Mouse (Mus musculus) brain, adult 2 months (tissue): Measurements from ENCODE around the gene Ap2a2.
"Not testable (repeated sequence)": the region's sequence is repeated elsewhere in the genome, so short reads cannot be mapped to it uniquely, and the experiment has no call there.

Source experiments
- DNase-seq: peaks from one replicate; pipeline ENCODE4 v3.0.0; 2011; ENCODE audit warnings: low read depth, low spot score

The Ap2a2 gene

DNA sequence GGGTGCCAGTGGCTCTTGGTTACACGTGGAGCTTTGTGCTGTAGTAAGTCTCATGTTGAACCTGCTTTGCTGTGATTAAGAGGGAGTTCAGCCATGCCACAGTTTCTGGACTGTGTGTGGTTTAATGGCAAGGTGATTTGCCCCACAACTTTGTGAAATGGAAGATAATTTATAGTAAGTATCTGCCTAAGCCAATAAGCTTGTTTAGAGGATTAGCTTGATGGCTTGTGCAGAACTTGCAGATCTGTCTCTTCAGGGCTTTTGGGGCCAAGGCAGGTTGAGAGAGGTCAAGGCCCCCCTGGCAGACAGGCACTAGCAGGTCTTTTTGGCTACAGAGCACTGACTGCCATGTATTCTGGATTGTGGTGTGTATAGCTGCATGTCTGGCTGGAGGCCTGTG, 35.0 kb downstream of the Ap2a2 start:
- no peak for DNase-seq

DNA sequence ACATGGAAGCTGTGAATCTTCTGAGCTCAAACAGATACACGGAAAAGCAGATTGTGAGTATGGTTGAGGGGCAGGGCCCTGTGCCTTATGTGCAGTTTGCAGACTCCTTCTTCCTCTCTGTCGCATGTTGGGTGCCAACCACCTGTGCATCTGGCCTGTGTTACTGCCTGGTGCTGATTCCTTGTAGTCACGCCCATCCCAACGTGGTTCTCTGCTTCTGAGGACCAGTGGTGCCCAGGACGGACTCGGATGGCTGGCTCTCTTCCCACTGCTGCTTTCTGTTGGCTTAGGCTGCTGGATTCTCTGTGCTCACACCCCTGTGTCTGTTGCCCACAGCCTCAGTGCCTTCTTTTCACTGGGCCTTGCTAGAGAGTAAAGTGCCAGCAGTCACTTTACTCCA, 35.6 kb downstream of the Ap2a2 start:
- DNase-seq: peak; percentile 39

DNA sequence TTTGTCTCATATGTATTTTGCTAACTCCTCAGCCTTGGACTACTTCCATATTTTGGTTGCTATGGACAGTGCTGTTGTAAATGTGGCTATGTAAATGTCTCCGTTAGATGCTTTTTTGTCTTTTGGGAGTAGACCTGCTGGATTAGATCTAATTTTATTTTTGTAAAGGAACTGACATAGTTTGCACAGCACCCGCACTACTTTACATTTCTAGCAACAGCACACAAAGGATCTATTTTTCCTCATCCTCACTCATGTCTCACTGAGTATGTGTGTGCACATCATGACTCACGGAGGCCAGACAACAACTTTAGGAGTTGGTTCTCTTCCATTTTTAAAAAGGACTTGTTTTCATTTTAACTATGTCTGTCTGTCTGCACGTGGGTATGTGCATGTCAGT, 45.7 kb downstream of the Ap2a2 start:
- peak; percentile 77 for DNase-seq

DNA sequence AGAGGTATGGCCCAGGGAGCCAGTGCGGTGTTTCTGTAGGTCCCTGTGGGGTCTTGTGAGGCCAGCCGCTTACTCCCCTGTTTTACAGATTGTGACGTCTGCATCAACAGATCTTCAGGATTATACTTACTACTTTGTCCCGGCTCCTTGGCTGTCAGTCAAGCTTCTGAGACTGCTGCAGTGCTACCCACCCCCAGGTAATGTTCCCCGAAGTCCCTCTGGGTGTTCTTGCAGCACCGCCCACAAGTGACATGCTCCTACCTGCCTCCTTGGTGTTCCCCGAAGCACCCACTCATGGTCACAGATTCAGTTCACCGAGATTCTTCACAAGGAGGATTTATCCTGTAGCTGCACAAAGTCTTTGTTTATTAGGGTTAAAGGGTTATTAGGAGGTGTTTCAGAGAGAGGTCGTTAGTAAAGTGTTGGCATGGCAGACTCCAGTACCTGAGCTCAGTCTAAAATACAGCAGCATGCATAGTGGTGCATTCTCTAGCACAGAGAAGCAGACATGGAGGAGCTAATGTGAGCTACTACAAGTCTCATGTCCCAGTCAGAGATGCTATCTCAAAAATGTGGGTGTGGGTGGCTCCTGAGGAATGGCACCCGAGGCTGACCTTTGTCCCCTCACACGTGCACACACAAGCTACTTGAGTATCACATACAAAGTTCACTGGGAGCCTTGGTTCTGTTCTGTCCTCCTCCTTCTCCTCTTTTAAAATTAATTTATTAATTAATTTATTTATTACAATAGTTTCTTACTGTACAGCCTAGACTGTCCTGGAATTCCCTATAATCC, 47.9 kb downstream of the Ap2a2 start:
- DNase-seq: peak; percentile 71

DNA sequence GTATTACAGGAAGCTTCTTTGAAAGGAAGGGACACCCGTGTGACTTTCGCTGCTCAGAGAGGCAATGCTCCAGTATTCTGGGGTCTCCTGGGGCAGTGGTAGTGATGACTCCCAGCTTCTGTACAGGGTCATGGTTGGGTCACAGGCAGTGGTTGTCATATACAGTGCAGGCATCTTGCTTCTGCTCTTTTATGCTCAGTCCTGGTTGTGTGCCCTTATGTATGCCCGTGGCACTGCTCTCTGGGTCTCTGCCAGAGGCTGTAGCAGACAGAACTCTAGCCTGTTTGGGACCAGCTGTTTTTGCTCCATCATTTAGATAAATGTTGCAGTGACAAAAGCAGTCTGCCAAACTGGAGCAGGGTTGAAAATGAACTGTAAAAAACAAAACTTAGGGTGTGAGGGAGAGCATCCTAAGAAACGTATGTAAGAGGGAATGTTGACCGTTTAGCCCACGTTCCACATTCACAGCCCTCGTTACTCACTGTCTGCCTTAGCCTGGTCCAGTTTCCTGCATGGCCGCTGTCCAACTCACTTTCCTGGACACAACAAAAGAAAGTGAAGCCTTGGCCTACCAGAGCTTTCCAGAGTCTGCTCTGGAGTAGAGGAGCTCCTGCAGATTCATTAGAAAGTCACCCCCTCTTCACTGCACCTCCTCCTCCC, 49.9 kb downstream of the Ap2a2 start:
- peak; percentile 52 for DNase-seq

DNA sequence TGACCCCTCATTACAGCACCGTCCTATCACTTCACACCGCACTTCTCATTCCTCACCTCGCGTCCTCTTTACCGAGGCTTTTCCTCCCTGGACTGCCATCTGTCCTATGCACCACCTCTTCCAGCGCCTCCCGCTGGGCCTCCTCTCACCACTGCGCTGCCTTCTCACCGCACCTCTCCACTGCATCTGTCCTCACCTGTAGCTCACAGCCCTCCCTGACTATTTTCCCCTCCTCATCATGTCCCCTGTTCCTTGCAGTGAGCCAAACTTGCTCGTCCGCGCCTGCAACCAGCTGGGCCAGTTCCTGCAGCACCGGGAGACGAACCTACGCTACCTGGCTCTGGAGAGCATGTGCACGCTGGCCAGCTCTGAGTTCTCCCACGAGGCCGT, 50.4 kb downstream of the Ap2a2 start:
- DNase-seq: peak; percentile 54

DNA sequence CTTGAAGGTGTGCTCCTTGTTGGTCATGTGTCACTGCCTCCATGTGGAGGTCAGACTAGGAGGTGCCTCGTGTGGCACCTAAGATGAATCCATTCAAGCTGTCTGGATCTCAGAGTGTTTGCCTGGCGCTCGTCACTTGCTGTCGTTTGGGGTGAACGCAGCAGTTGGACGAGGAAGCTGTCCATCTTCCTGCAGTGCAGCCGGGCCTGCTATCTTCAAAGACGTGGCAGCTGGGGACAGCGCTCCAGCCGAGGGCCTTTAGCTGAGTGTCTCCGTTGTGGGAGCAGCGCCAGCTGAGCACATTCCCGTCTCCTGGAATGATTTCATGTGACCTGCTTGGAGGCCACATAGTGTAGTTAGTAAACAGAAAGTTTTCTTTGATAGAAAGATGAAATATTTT, 50.8 kb downstream of the Ap2a2 start:
- peak; percentile 48 for DNase-seq

DNA sequence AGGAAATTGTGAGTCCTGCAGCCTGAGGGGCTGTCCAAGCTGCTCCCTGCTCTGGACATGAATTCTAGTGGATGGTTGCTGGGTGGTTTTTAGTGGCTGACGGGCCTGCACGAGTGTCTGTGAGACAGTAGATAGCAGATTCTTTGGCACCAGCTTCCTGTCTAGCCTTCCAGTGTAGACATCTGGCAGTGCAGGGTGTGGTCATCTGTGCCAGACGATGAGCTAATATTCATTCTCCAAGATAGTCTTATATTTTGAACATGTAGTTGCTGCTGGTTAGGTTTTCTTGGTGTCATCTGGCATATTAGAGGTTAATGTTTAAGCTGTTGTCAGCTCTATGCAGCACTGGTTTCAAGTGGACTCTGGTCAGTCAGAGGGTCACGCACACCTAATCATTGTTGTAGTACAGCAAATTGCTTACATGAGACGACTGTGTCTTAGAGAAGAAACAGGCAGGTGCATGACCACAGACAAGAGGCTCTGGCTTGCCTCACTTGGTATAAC, 52.4 kb downstream of the Ap2a2 start:
- no peak for DNase-seq

DNA sequence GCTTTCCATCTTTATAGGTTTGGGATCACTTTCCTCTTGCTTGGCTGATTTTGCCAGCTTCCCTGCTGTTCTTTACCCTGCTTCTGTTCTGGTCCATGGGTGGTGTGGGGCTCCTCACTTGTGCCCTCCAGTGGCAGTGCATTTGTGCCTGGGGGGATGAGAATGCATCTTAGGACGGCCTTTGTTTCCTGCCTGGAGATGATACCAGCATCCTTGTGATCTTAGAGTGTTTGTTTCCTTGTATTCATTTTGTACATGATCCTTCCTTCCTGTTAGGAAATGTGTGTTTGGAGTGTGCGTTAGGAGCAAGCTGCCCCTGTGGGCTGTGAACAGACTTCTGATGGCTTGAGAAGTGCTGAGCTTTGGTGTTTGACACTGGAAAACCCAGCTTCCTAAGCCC, 62.2 kb downstream of the Ap2a2 start:
- no peak for DNase-seq

DNA sequence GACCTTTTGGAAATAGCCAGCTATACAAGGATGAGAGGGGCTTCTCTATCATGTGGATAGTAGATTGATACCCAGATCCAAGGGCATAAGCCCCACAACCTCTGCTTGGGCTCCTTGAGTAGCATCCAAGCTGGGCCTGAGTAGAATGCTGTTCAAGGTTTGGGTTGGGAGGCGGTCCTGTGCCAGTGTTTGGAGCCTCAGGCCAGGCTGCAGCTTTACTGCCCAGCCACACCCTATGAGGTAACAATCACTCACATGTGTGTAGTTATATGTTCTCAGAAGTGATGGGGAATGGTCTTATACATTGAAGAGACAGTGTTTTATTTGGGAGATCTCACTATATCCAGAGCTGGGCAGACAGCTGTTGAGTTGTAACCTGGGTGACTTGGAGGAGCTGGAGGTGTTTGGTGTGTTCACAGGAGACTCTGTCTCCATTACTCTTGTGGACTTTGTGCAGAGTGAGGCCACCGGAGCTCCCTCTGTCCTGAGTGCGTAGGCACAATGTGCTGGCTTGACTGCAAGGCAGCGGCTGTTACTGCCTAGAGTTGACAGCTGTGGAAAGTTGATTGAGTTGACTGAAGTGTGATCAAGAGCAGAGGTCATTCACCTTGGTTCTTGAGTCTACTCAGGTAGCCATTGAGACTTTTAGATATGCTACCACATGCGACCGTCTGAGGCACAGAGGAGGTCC, 63.3 kb downstream of the Ap2a2 start:
- DNase-seq: no peak

DNA sequence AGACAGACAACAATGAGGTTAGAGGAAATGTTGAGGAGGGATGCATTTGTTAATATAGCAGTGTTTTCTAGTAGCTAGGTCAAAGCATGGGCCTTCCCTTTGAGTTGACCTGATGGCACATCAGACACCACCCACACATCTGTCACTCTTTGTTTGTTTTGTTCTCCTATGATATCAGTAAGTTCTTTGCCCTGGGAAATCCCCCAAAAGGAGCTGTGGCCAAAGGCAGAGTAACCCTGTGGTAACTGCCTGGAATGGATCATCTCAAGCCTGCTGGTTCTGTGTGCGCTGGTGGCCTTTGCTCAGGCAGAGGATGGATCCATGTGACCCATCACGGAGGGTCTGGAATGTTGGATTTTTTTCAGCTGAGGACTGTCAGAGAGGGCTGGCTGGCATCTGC, 66.0 kb downstream of the Ap2a2 start:
- DNase-seq: no peak

DNA sequence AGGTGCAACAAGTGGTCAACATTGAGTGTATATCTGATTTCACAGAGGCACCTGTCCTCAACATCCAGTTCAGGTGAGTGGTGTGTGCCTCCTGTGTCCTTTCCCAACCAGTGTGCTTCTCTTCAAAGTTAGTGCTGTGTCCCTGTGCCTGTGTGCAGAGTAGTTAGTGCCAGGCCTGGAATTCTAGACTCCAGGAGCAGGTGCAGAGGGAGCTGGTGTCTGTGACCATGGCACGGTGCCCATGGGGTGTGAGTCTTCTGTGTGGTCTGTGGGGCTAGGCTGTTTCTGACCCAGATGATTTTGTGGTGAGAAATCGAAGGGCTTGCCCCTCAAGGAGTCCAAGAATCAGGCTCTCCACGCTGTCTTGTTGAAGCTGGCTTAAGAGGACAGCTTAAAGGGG, 67.3 kb downstream of the Ap2a2 start:
- no peak for DNase-seq

DNA sequence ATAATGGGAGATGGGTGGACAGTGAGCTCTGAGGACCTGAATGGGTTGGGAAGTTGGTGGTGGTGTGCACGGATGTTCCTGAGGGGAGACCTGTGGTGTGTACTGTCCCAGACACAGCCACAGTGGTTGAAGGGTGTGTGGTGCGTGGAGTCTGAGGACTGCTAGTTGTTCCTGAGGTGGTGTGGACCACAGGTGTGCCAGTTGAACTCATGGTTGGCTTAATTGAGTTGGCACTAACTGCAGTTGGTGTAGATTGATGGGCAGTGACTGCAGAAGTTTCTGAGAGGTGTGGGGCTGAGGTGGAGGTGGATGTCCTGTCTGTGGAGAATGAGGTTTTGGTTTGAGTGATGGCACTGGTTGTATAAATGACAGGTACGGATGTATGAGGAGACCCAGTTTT, 76.1 kb downstream of the Ap2a2 start:
- DNase-seq: not testable (repeated sequence)

DNA sequence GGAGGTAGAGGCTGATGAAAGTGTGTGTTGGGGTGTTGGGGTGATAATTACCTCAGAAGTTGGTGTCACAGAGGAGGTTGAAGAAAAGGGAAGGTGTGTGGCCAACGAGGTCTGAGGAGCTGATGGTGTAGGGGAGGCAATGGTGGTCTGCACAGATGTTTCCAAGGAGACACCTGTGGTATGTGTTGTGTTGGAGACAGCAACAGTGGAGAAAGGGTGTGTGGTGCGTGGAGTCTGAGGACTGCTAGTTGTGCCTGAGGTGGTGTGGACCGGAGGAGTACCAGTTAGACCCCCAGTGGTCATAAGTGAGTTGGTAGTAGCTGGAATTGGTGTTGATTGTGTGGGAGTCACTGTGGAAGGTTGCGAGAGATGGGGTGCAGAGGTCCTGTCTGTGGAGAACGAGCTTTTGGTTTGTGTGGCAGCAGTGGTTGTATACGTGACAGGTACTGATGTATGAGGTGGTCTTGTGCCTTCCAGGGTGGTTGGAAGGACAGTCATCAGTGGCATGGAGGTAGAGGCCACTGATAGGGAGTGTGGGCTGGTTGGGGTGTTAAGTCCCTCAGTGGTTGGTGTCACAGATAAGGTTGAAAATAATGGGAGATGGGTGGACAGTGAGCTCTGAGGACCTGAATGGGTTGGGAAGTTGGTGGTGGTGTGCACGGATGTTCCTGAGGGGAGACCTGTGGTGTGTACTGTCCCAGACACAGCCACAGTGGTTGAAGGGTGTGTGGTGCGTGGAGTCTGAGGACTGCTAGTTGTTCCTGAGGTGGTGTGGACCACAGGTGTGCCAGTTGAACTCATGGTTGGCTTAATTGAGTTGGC, 76.8 kb downstream of the Ap2a2 start:
- DNase-seq: not testable (repeated sequence)

DNA sequence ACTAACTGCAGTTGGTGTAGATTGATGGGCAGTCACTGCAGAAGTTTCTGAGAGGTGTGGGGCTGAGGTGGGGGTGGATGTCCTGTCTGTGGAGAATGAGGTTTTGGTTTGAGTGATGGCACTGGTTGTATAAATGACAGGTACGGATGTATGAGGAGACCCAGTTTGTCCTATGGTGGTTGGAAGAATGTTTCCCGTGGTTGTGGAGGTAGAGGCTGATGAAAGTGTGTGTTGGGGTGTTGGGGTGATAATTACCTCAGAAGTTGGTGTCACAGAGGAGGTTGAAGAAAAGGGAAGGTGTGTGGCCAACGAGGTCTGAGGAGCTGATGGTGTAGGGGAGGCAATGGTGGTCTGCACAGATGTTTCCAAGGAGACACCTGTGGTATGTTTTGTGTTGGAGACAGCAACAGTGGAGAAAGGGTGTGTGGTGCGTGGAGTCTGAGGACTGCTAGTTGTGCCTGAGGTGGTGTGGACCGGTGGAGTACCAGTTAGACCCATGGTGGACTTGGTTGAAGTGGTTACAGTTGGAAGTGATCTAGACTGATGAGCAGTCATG, 77.4 kb downstream of the Ap2a2 start:
- not testable (repeated sequence) for DNase-seq

DNA sequence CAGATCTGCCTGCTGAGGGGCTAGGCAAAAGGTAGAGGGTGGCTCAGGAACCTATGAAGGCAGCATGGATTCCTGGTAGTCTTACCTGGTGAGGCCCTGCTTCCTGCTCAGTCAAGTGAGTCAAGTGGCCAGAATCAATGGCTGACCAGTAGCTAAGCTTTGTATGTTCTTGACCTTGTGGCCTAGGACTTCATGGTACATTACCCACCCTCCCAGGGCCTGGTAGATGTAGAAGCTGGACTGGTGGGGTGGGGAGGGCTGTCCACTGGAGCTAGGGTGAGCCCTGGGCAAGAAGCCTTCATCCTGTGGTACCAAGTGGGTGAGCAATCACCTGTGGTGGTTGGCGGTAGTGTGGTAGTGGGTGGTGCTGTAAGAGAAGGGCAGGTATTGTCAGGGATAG, 80.4 kb downstream of the Ap2a2 start:
- DNase-seq: no peak

DNA sequence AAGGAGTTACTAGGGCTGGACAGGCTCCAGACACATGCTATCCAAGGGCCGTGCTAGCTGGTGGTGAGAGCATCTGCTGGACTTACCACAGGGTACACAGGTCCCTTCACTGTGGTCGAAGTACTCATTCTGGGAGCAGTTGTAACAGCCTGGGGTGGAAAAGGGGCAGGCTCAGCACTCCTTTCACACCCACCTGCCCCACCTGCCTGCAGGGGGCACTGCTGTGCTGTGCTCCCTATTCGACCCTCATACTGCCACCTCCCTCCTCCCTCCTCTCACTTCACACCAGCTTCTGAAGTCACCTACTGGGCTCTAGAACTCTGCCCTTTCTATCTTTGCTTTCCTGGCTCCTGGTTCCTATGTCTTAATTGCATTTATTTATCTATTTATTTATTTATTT, 81.2 kb downstream of the Ap2a2 start:
- peak; percentile 36 for DNase-seq

DNA sequence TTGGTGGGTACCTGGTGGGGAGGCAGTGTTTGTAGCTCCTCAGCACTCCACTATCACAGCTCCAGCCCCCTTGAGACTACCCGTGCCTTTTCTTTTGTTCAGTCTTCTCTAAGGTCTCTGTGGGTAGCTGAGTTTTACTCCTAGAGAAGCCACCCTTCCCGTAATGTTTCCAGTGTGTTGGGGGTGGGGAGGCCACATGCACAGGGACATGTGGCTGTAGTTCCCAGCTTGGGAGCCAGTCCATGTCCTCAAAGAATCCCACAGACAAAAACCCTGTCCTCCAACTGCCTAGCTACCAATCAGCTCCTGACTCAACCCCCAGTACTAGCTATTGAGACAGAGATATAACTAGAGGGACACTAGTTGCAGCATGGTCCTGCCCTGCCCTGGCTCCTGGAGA, 85.1 kb downstream of the Ap2a2 start:
- DNase-seq: no peak

DNA sequence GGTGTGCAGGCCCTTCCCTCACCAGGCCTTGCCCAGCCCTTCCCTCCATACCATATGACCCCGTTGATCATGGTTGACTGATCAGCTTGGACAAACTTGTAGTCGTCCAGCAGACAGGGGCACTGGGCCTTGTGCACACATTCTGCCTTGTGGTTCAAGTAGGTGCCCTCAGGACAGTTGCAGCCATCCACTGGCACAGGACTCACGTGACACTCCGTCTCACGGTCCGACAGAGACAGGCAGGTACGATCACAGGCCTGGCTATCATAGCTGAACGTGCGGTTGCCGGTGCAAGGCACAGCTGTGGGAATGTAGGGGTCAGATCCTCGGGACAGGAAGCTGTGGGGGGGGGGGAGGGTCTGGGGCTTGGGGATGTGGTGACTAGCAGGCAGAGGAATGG, 85.8 kb downstream of the Ap2a2 start:
- DNase-seq: no peak

DNA sequence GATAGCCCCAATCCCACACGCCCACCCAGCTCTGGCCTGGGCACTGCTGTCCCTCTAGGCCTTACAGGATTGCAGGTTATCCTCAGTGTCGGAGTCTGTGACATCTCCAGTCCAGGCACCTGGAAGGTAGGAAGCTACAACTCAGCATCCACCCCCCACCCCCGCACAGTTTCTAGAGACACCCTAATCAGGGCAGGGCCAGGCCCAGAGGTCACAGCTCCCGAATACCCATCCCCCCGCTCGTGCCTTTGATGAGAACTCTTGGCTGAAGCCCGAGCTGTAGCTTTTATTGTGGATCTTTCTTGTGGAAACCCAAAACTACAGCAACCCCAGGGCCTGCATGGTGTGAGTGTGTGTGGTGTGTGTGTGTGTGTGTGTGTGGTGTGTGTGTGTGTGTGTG, 90.2 kb downstream of the Ap2a2 start:
- DNase-seq: no peak

DNA sequence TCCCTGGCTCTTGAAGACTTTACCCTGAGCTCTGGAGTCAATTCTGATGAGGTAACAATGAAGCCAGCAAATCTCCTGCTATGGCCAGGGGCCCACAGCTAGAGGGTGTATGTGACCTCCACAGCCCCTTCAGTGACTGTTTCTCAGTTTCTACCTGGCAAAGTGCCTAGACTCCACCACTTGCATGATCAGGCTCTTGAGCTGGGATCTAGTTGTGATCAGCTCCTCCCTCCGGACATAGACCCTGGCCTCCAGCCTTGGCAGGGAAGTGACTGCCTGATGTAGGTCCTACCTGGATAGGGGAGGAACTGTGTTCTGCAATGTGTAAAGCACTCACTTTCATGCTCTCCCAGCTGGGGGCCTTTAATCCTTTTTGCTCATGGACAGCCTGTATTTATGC, 98.4 kb downstream of the Ap2a2 start:
- DNase-seq: no peak
